Mouse (Mus musculus) liver, postnatal 0 days (tissue): ENCODE measurements around the gene Col25a1. TPM values are rescaled to one million over a fixed set of nuclear protein-coding genes. Genes with fewer than 3 reads are reported as not detected.

ENCODE experiments used
- ATAC-seq: fragments of 200-750 bp; cut with Nextera tagmentation; 2 replicates; pipeline ENCODE4 v1.8.0; 2017; ENCODE audit warnings: mild to moderate bottlenecking, moderate library complexity
- DNase-seq: peaks from one replicate; pipeline ENCODE4 v3.0.0-alpha.2; 2016
- H3K27ac ChIP-seq: fragments of 300-500 bp; sonication (generic); 2 replicates; pipeline ENCODE4 v1.5.1; 2014; ENCODE audit warnings: antibody characterized with exemption, moderate library complexity, mild to moderate bottlenecking, low read depth
- H3K27me3 ChIP-seq: fragments of 300-500 bp; sonication (generic); 2 replicates; pipeline ENCODE4 v1.6.1; 2014; ENCODE audit warnings: low read length, control low read depth, mixed read lengths; ENCODE audit not compliant: insufficient read depth
- H3K36me3 ChIP-seq: fragments of 300-500 bp; sonication (generic); replicated peaks from 2 replicates; pipeline ENCODE4 v1.6.1; 2014; ENCODE audit warnings: mild to moderate bottlenecking, control low read depth, low read length, moderate library complexity, mixed read lengths; ENCODE audit not compliant: insufficient read depth
- H3K4me1 ChIP-seq: fragments of 300-500 bp; sonication (generic); 2 replicates; pipeline ENCODE4 v1.6.1; 2014; ENCODE audit warnings: antibody characterized with exemption, mild to moderate bottlenecking, control low read depth; ENCODE audit not compliant: insufficient read depth
- H3K4me2 ChIP-seq: fragments of 300-500 bp; sonication (generic); 2 replicates; pipeline ENCODE4 v1.6.1; 2014; ENCODE audit warnings: low read depth, mild to moderate bottlenecking, low read length, moderate library complexity, mixed read lengths
- H3K4me3 ChIP-seq: fragments of 300-500 bp; sonication (generic); 2 replicates; pipeline ENCODE4 v1.5.1; 2014; ENCODE audit warnings: low read depth, low read length
- H3K9ac ChIP-seq: fragments of 300-500 bp; sonication (generic); replicated peaks from 2 replicates; pipeline ENCODE4 v1.6.1; 2014; ENCODE audit warnings: mild to moderate bottlenecking, moderate library complexity
- H3K9me3 ChIP-seq: fragments of 300-500 bp; sonication (generic); 2 replicates; pipeline ENCODE4 v1.6.1; 2016; ENCODE audit warnings: mild to moderate bottlenecking, control low read depth, low read length, mixed read lengths
- CTCF ChIP-seq: sonication (generic); IDR thresholded peaks from 2 replicates; pipeline ENCODE4 v1.5.1; 2016; ENCODE audit warnings: antibody characterized with exemption, low read depth
- EP300 ChIP-seq: IDR thresholded peaks from 2 replicates; pipeline ENCODE4 v1.6.1; 2016; ENCODE audit warnings: antibody characterized with exemption, low read depth, mild to moderate bottlenecking
- WGBS: fragments of 180-500 bp; shearing (Covaris S2); extraction: QIAGEN DNeasy Blood & Tissue Kit; methylation state at CpG from one replicate; pipeline ENCODE4 v1.1.7; 2014; ENCODE audit not compliant: insufficient replicate concordance; 5-methylcytosine and 5-hydroxymethylcytosine counted together
- polyA plus RNA-seq: library from polyadenylated mRNA; unstranded; fragments of >200 nt; fragmentation: Nextera tagmentation; extraction: Ambion mirVana; gene quantifications from 2 replicates; pipeline ENCODE4 v1.2.1, GENCODE M21; 2015

The Col25a1 gene
- polyA plus RNA-seq, 1 experiment from 2014 or later: 0.68 TPM

- Histone ChIP-seq H3K9me3 (no peaks in the 10 kb centered on the region), H3K4me1 (no peaks in the 10 kb centered on the region), H3K36me3 (no peaks in the 10 kb centered on the region), H3K4me2 (no peak overlapping the region), H3K4me3 (no peak overlapping the region), H3K27ac (no peak overlapping the region), H3K27me3 (no peaks in the 10 kb centered on the region), H3K9ac (no peak overlapping the region)
- WGBS: 82% methylated on average over 8 of the region's 8 CpGs
- ATAC-seq (no peak), DNase-seq (no peak)
- no peak for TF ChIP-seq EP300
- TF ChIP-seq CTCF: no peak
Observed at GRCm38 (mm10) chr3:130193450-130193849, 62.1 kb downstream of the Col25a1 start.

DNA sequence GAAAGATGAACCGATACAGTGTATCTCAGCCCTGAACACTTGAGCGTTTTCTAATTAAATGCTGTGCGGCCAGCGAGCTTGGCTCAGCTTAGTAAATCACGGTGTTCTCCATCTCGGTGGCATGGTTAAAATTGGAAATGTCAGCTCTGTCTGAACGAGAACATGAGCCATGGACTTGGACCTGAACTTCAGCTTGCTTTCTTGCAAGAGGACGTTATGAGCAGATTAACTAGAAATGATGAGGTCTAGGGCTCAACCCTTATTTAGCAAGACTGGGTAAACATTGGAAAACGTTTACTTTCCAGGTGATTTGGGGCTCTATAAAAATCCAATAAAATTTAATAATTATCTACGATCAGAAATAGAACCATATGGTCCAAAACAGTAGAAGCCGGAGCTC, 83.3 kb downstream of the Col25a1 start:
- Histone ChIP-seq H3K27ac (no peak overlapping the region), H3K9ac (no peak overlapping the region), H3K4me3 (no peak overlapping the region), H3K4me1 (no peaks in the 10 kb centered on the region), H3K36me3 (no peaks in the 10 kb centered on the region), H3K27me3 (no peaks in the 10 kb centered on the region), H3K4me2 (no peak overlapping the region), H3K9me3 (no peaks in the 10 kb centered on the region)
- ATAC-seq (no peak), DNase-seq (no peak)
- WGBS: 76% methylated on average over 11 of the region's 11 CpGs
- TF ChIP-seq CTCF (no peak), EP300 (no peak)

GRCm38 (mm10) chr3:130216141-130216540, 84.8 kb downstream of the Col25a1 start:
- Histone ChIP-seq H3K9me3 (no peaks in the 10 kb centered on the region), H3K4me3 (no peak overlapping the region)
- TF ChIP-seq CTCF (no peak), EP300 (no peak)

DNA sequence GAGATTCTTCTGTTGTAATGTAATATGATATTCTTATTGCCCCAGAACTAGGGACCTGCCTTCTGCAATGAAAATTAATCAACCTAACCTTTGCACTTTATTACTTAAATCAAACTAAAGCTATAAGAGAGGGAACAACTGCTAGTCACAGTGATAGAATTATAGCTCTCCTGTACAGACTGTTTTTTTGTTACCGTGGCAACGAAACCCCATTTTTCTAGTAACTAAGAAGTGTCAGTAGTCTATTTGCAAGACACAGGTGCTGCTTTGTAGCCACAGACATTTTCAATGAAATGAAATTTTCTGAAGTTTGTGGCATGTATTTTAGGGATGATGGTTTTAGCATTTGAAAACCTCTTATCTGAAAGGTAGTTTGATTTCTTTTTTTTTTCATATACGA, 85.3 kb downstream of the Col25a1 start:
- 93% methylated on average over 3 of the region's 3 CpGs for WGBS

More at GRCm38 (mm10) chr3:130216141-130216540, 84.8 kb downstream of the Col25a1 start:
- no peaks in the 10 kb centered on the region for H3K4me1 ChIP-seq
- no peak overlapping the region for H3K27ac ChIP-seq
- no peaks in the 10 kb centered on the region for H3K36me3 ChIP-seq
- no peak for ATAC-seq
- DNase-seq: no peak
- H3K9ac ChIP-seq: no peak overlapping the region
- H3K27me3 ChIP-seq: no peaks in the 10 kb centered on the region
- no peak overlapping the region for H3K4me2 ChIP-seq

DNA sequence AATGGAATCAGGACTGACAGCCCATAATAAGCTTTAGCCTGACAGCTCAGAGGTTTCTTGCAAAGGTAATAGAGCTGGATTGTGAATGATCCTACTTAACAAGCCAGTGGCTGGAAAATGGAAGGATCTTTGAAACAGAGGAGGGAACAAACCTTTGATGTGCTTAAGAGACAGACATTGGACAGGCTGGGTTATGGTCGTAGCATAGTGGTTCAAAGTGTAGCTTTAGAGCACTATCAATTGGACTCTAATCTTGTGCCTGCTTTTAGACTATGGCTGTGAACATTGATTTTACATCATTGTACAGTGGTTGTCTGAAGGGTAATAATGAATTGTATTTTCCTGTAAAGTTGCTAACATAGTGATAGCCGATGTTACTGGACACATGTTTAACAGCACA, 86.4 kb downstream of the Col25a1 start:
- ATAC-seq (no peak), DNase-seq (no peak)
- Histone ChIP-seq H3K9ac (no peak overlapping the region), H3K4me3 (no peak overlapping the region), H3K36me3 (no peaks in the 10 kb centered on the region), H3K27ac (no peak overlapping the region), H3K4me2 (no peak overlapping the region), H3K4me1 (no peaks in the 10 kb centered on the region), H3K9me3 (no peaks in the 10 kb centered on the region), H3K27me3 (no peaks in the 10 kb centered on the region)
- 82% methylated on average over 2 of the region's 2 CpGs for WGBS
- TF ChIP-seq EP300: no peak
- no peak for TF ChIP-seq CTCF

More for the DNA sequence above, 85.3 kb downstream of the Col25a1 start:
- no peak overlapping the region for H3K4me2 ChIP-seq
- H3K9ac ChIP-seq: no peak overlapping the region
- no peaks in the 10 kb centered on the region for H3K9me3 ChIP-seq
- no peak for TF ChIP-seq CTCF
- TF ChIP-seq EP300: no peak
- no peaks in the 10 kb centered on the region for H3K27me3 ChIP-seq
- DNase-seq (no peak), ATAC-seq (no peak)
- no peaks in the 10 kb centered on the region for H3K4me1 ChIP-seq
- H3K4me3 ChIP-seq: no peak overlapping the region
- H3K27ac ChIP-seq: no peak overlapping the region
- H3K36me3 ChIP-seq: no peaks in the 10 kb centered on the region

DNA sequence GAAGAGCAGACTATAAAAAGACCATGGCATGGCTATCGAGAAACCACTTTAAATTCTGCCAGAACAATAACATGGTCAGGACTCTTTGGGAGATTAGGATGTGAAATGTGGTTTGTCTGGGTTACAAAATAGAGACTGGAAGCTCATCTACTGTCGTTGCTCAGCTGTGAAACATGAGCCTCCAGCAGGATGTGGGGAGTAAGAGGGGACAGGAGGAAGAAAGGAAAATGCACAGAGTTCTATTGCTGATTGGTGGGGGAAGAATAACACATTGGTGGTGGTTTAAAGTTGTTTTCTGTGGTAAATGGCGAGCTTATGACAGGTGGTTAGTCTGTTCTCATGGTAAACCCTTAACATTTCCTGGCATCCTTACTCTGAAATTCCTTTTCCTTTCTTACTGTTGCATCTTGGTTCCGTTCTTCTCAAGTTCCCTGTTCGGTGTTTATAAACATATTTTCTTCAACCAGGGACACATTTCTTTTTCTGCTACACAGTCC, 87.0 kb downstream of the Col25a1 start:
- TF ChIP-seq CTCF (no peak), EP300 (no peak)
- Histone ChIP-seq H3K9me3 (no peaks in the 10 kb centered on the region), H3K36me3 (no peaks in the 10 kb centered on the region), H3K9ac (no peak overlapping the region), H3K27ac (no peak overlapping the region), H3K27me3 (no peaks in the 10 kb centered on the region), H3K4me3 (no peak overlapping the region), H3K4me2 (no peak overlapping the region), H3K4me1 (no peaks in the 10 kb centered on the region)
- no peak for DNase-seq
- no peak for ATAC-seq
- 47% methylated on average over 5 of the region's 5 CpGs for WGBS

DNA sequence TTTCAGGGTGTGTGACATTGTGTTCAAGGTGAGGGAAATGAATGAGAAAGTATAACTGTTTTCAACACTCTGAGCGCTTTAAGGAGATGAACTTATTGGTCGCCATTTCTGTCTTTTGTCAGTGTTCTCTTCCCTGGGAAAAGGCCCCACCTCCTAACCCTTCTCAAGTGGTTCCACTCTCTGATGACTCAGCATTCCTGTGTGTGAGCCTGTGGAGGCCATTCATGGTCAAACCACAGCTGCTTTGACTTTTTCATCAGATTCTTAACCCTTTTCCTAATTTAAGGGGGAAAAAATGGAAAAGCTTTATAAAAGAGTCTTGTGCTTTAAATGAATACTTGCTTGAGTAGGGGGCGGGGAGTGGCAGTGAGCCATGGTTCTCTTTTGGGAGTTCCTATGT, 89.5 kb downstream of the Col25a1 start:
- Histone ChIP-seq H3K4me3 (no peak overlapping the region), H3K27ac (no peak overlapping the region), H3K9me3 (no peaks in the 10 kb centered on the region), H3K4me2 (no peak overlapping the region), H3K27me3 (no peaks in the 10 kb centered on the region), H3K36me3 (no peaks in the 10 kb centered on the region), H3K4me1 (no peaks in the 10 kb centered on the region), H3K9ac (no peak overlapping the region)
- no peak for DNase-seq
- no peak for TF ChIP-seq CTCF
- TF ChIP-seq EP300: no peak
- WGBS: 82% methylated on average over 3 of the region's 3 CpGs
- ATAC-seq: no peak
